Mouse (Mus musculus): ENCODE results near the gene Haus8. TPM values are rescaled to one million over a fixed set of nuclear protein-coding genes. Genes with fewer than 3 reads are reported as not detected.
"Not testable (repeated sequence)": the region's sequence is repeated elsewhere in the genome, so short reads cannot be mapped to it uniquely, and the experiment has no call there.

The Haus8 gene
- polyA plus RNA-seq, 1 experiment from 2014 or later, result 67.9 TPM

GRCm38 (mm10) chr8:71291351-71291750 is 18.6 kb upstream of the Haus8 start:
- H3K9ac ChIP-seq (ENCODE audit: low read depth, low read length), result no peak overlapping the region

DNA sequence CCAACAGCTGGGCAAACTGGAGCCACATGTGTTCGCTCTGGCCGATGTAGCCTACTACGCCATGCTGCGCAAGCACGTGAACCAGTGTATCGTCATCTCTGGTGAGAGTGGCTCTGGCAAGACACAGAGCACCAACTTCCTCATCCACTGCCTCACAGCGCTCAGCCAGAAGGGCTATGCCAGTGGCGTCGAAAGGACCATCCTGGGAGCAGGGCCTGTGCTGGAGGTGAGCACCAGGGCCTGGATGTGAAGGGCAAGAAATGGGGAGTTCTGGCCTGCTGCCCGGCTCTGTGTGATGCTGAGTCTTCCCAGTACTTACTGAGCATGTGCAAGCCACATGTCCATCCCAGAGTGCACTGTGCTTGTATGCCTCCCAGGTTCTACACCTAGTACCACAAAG is 18.2 kb upstream of the Haus8 start:
- Histone ChIP-seq H3K27ac (ENCODE audit: low read length) (no peak overlapping the region), H3K4me1 (ENCODE audit: control insufficient read depth, insufficient read depth, low read length) (no peaks in the 10 kb centered on the region), H3K9me3 (replicated peaks; ENCODE audit: control insufficient read depth, low read length, poor library complexity, severe bottlenecking) (no peaks in the 10 kb centered on the region), H3K4me3 (ENCODE audit: low read depth, low read length) (no peak overlapping the region), H3K9ac (ENCODE audit: low read depth, low read length) (no peak overlapping the region), H3K27me3 (ENCODE audit: control insufficient read depth, insufficient read depth, low read depth, low read length) (no peaks in the 10 kb centered on the region), H3K36me3 (ENCODE audit: control insufficient read depth, insufficient read depth, low read length) (peaks cover 8% of the 10 kb centered on the region), H3K4me2 (ENCODE audit: low read length) (no peak overlapping the region)
- no peak for ATAC-seq
- 95% methylated on average over 10 of the region's 10 CpGs for WGBS

More at GRCm38 (mm10) chr8:71291351-71291750, 18.6 kb upstream of the Haus8 start:
- no peak overlapping the region for H3K4me3 ChIP-seq (ENCODE audit: low read depth, low read length)
- no peaks in the 10 kb centered on the region for H3K4me1 ChIP-seq (ENCODE audit: control insufficient read depth, insufficient read depth, low read length)
- H3K4me2 ChIP-seq (ENCODE audit: low read length), result no peak overlapping the region
- no peak for ATAC-seq
- no peaks in the 10 kb centered on the region for H3K27me3 ChIP-seq (ENCODE audit: control insufficient read depth, insufficient read depth, low read depth, low read length)
- H3K27ac ChIP-seq (ENCODE audit: low read length), result no peak overlapping the region
- peaks cover 8% of the 10 kb centered on the region for H3K36me3 ChIP-seq (ENCODE audit: control insufficient read depth, insufficient read depth, low read length)
- 98% methylated on average over 6 of the region's 6 CpGs for WGBS
- no peaks in the 10 kb centered on the region for H3K9me3 ChIP-seq (replicated peaks; ENCODE audit: control insufficient read depth, low read length, poor library complexity, severe bottlenecking)

DNA sequence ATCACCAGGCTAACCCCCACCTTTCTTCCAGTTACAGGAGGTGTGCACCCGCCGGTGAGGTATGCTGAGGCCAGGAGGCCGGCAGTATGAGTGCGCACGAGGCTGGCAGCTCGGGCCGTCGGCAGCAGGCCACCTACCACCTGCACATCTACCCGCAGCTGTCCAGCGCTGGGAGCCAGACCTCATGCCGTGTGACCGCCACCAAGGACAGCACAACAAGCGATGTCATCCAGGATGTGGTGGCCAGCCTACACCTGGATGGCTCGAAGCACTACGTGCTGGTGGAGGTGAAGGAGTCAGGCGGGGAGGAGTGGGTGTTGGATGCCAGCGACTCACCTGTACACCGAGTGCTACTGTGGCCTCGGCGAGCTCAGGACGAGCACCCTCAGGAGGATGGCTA is 17.5 kb upstream of the Haus8 start:
- H3K27ac ChIP-seq (ENCODE audit: low read length), result no peak overlapping the region
- H3K9ac ChIP-seq (ENCODE audit: low read depth, low read length), result no peak overlapping the region
- H3K27me3 ChIP-seq (ENCODE audit: control insufficient read depth, insufficient read depth, low read depth, low read length), result no peaks in the 10 kb centered on the region
- H3K4me2 ChIP-seq (ENCODE audit: low read length), result no peak overlapping the region
- ATAC-seq, result no peak
- 96% methylated on average over 21 of the region's 21 CpGs for WGBS
- H3K9me3 ChIP-seq (replicated peaks; ENCODE audit: control insufficient read depth, low read length, poor library complexity, severe bottlenecking), result no peaks in the 10 kb centered on the region
- no peak overlapping the region for H3K4me3 ChIP-seq (ENCODE audit: low read depth, low read length)
- H3K4me1 ChIP-seq (ENCODE audit: control insufficient read depth, insufficient read depth, low read length), result no peaks in the 10 kb centered on the region
- H3K36me3 ChIP-seq (ENCODE audit: control insufficient read depth, insufficient read depth, low read length), result peaks cover 8% of the 10 kb centered on the region

GRCm38 (mm10) chr8:71289098-71289497 is 16.4 kb upstream of the Haus8 start:
- Histone ChIP-seq H3K36me3 (ENCODE audit: control insufficient read depth, insufficient read depth, low read length) (peaks cover 8% of the 10 kb centered on the region), H3K4me3 (ENCODE audit: low read depth, low read length) (no peak overlapping the region), H3K27ac (ENCODE audit: low read length) (no peak overlapping the region), H3K4me2 (ENCODE audit: low read length) (no peak overlapping the region), H3K27me3 (ENCODE audit: control insufficient read depth, insufficient read depth, low read depth, low read length) (no peaks in the 10 kb centered on the region), H3K9ac (ENCODE audit: low read depth, low read length) (no peak overlapping the region), H3K9me3 (replicated peaks; ENCODE audit: control insufficient read depth, low read length, poor library complexity, severe bottlenecking) (no peaks in the 10 kb centered on the region), H3K4me1 (ENCODE audit: control insufficient read depth, insufficient read depth, low read length) (no peaks in the 10 kb centered on the region)
- ATAC-seq, result no peak
- 88% methylated on average over 7 of the region's 7 CpGs for WGBS

- Histone ChIP-seq H3K27me3 (ENCODE audit: control insufficient read depth, insufficient read depth, low read depth, low read length) (no peaks in the 10 kb centered on the region), H3K4me3 (ENCODE audit: low read depth, low read length) (no peak overlapping the region), H3K27ac (ENCODE audit: low read length) (no peak overlapping the region), H3K4me1 (ENCODE audit: control insufficient read depth, insufficient read depth, low read length) (no peaks in the 10 kb centered on the region), H3K36me3 (ENCODE audit: control insufficient read depth, insufficient read depth, low read length) (peaks cover 8% of the 10 kb centered on the region), H3K9me3 (replicated peaks; ENCODE audit: control insufficient read depth, low read length, poor library complexity, severe bottlenecking) (no peaks in the 10 kb centered on the region), H3K9ac (ENCODE audit: low read depth, low read length) (no peak overlapping the region), H3K4me2 (ENCODE audit: low read length) (no peak overlapping the region)
- no peak for ATAC-seq
- 55% methylated on average over 3 of the region's 3 CpGs for WGBS
Observed at GRCm38 (mm10) chr8:71288441-71288949, 15.8 kb upstream of the Haus8 start.

- not testable (repeated sequence) for H3K27me3 ChIP-seq (ENCODE audit: control insufficient read depth, insufficient read depth, low read depth, low read length); H3K36me3 ChIP-seq (ENCODE audit: control insufficient read depth, insufficient read depth, low read length); H3K9me3 ChIP-seq (replicated peaks; ENCODE audit: control insufficient read depth, low read length, poor library complexity, severe bottlenecking); H3K4me1 ChIP-seq (ENCODE audit: control insufficient read depth, insufficient read depth, low read length); H3K27ac ChIP-seq (ENCODE audit: low read length); H3K4me2 ChIP-seq (ENCODE audit: low read length); H3K9ac ChIP-seq (ENCODE audit: low read depth, low read length); H3K4me3 ChIP-seq (ENCODE audit: low read depth, low read length); ATAC-seq
- 84% methylated on average over 2 of the region's 2 CpGs for WGBS
Observed at GRCm38 (mm10) chr8:71286223-71286622, 13.5 kb upstream of the Haus8 start.

DNA sequence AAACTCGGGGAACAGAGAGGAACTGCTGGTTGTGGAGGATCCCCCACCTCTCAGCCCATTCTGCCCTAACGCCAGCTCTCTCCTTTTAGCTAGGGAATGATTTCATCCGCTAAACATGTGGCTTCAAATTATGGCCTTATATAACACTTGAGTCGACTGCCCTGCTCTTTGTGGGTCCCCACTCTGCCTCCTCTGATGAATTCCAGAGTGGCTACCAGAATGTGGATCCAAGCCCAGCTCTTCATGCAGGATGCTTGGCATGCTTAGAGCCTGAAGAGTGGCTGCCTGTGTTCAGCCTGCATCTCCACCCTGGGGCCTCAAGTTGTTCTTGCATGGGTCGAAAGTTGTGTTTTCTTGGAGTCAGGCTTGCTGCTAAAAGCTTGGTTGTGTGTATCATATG is 9.9 kb upstream of the Haus8 start:
- WGBS, result 75% methylated on average over 5 of the region's 5 CpGs
- no peak overlapping the region for H3K9ac ChIP-seq (ENCODE audit: low read depth, low read length)
- no peak overlapping the region for H3K27ac ChIP-seq (ENCODE audit: low read length)
- no peak for ATAC-seq
- no peak overlapping the region for H3K4me3 ChIP-seq (ENCODE audit: low read depth, low read length)
- no peak overlapping the region for H3K4me2 ChIP-seq (ENCODE audit: low read length)
- H3K27me3 ChIP-seq (ENCODE audit: control insufficient read depth, insufficient read depth, low read depth, low read length), result no peaks in the 10 kb centered on the region
- H3K9me3 ChIP-seq (replicated peaks; ENCODE audit: control insufficient read depth, low read length, poor library complexity, severe bottlenecking), result no peaks in the 10 kb centered on the region
- no peaks in the 10 kb centered on the region for H3K4me1 ChIP-seq (ENCODE audit: control insufficient read depth, insufficient read depth, low read length)
- H3K36me3 ChIP-seq (ENCODE audit: control insufficient read depth, insufficient read depth, low read length), result no peaks in the 10 kb centered on the region

GRCm38 (mm10) chr8:71281731-71282130 is 9.0 kb upstream of the Haus8 start:
- not testable (repeated sequence) for H3K4me3 ChIP-seq (ENCODE audit: low read depth, low read length); H3K9me3 ChIP-seq (replicated peaks; ENCODE audit: control insufficient read depth, low read length, poor library complexity, severe bottlenecking); H3K4me1 ChIP-seq (ENCODE audit: control insufficient read depth, insufficient read depth, low read length); H3K4me2 ChIP-seq (ENCODE audit: low read length); H3K27me3 ChIP-seq (ENCODE audit: control insufficient read depth, insufficient read depth, low read depth, low read length); H3K27ac ChIP-seq (ENCODE audit: low read length); H3K36me3 ChIP-seq (ENCODE audit: control insufficient read depth, insufficient read depth, low read length); H3K9ac ChIP-seq (ENCODE audit: low read depth, low read length); ATAC-seq
- 77% methylated on average over 1 of the region's 1 CpGs for WGBS

GRCm38 (mm10) chr8:71279409-71279808 is 6.7 kb upstream of the Haus8 start:
- not testable (repeated sequence) for H3K4me3 ChIP-seq (ENCODE audit: low read depth, low read length); H3K4me2 ChIP-seq (ENCODE audit: low read length); ATAC-seq; H3K9me3 ChIP-seq (replicated peaks; ENCODE audit: control insufficient read depth, low read length, poor library complexity, severe bottlenecking); H3K27ac ChIP-seq (ENCODE audit: low read length); H3K9ac ChIP-seq (ENCODE audit: low read depth, low read length); H3K36me3 ChIP-seq (ENCODE audit: control insufficient read depth, insufficient read depth, low read length); H3K27me3 ChIP-seq (ENCODE audit: control insufficient read depth, insufficient read depth, low read depth, low read length); H3K4me1 ChIP-seq (ENCODE audit: control insufficient read depth, insufficient read depth, low read length)
- WGBS, result 92% methylated on average over 1 of the region's 1 CpGs

Measured in midbrain, embryonic 16.5 days (tissue).